Mouse (Mus musculus) CD4-positive, CD25-positive, alpha-beta regulatory T cell, adult 2 months (primary cell): ENCODE measurements around the gene Olfr166.
"Not testable (repeated sequence)": the region's sequence is repeated elsewhere in the genome, so short reads cannot be mapped to it uniquely, and the experiment has no call there.

Experiments used
- DNase-seq: peaks from one replicate; pipeline ENCODE4 v3.0.0-alpha.2; 2012; ENCODE audit warnings: low read depth, low spot score

Gene Olfr166

GRCm38 (mm10) chr16:19483394-19483793 is at the start of gene Olfr166:
TSS of gene Olfr166 (plus strand) at chr16:19483694.
- no peak for DNase-seq

- DNase-seq = not testable (repeated sequence)
These were observed 24.8 kb upstream of the Olfr166 start for GRCm38 (mm10) chr16:19458741-19459140.

- DNase-seq = no peak
These were observed 19.1 kb upstream of the Olfr166 start for GRCm38 (mm10) chr16:19464365-19464764.

- DNase-seq = no peak
These were observed 38.7 kb downstream of the Olfr166 start, which contains the start of gene Olfr167 for GRCm38 (mm10) chr16:19522166-19522565. TSS of gene Olfr167 (minus strand) at chr16:19522266.

- no peak for DNase-seq
These were observed 52.0 kb downstream of the Olfr166 start, which contains the start of gene Olfr168 for GRCm38 (mm10) chr16:19535455-19535854. TSS of gene Olfr168 (minus strand) at chr16:19535555.
